Mouse (Mus musculus) liver, embryonic 12.5 days (tissue): ENCODE data around the gene Rccd1. TPM values are rescaled to one million over a fixed set of nuclear protein-coding genes. Genes with fewer than 3 reads are reported as not detected.
A peak's percentile ranks its signal among the peaks of the same experiment; 100 is the strongest.

Experiments
- ATAC-seq: fragments of 200-750 bp; cut with Nextera tagmentation; 2 replicates; pipeline ENCODE4 v1.8.0; 2017; ENCODE audit warnings: moderate number of reproducible peaks, mild to moderate bottlenecking, moderate library complexity
- H3K27ac ChIP-seq: fragments of 300-500 bp; sonication (generic); 2 replicates; pipeline ENCODE4 v1.5.1; 2016; ENCODE audit warnings: mild to moderate bottlenecking
- H3K27me3 ChIP-seq: fragments of 300-500 bp; sonication (generic); replicated peaks from 2 replicates; pipeline ENCODE4 v1.6.1; 2016; ENCODE audit warnings: mild to moderate bottlenecking, moderate library complexity
- H3K36me3 ChIP-seq: fragments of 300-500 bp; sonication (generic); 2 replicates; pipeline ENCODE4 v1.6.1; 2016; ENCODE audit warnings: mild to moderate bottlenecking, moderate library complexity
- H3K4me1 ChIP-seq: fragments of 300-500 bp; sonication (generic); 2 replicates; pipeline ENCODE4 v1.6.1; 2016
- H3K4me2 ChIP-seq: fragments of 300-500 bp; sonication (generic); 2 replicates; pipeline ENCODE4 v1.6.1; 2016; ENCODE audit warnings: mild to moderate bottlenecking, moderate library complexity
- H3K4me3 ChIP-seq: fragments of 300-500 bp; sonication (generic); 2 replicates; pipeline ENCODE4 v1.5.1; 2016; ENCODE audit warnings: mild to moderate bottlenecking, moderate library complexity
- H3K9ac ChIP-seq: fragments of 300-500 bp; sonication (generic); 2 replicates; pipeline ENCODE4 v1.6.1; 2016; ENCODE audit warnings: mild to moderate bottlenecking, moderate library complexity
- H3K9me3 ChIP-seq: fragments of 300-500 bp; sonication (generic); replicated peaks from 2 replicates; pipeline ENCODE4 v1.6.1; 2016; ENCODE audit warnings: mild to moderate bottlenecking, moderate library complexity
- WGBS: fragments of 180-500 bp; shearing (Covaris S2); methylation state at CpG from one replicate; pipeline ENCODE4 v1.1.7; 2016; ENCODE audit not compliant: insufficient replicate concordance; 5-methylcytosine and 5-hydroxymethylcytosine counted together
- polyA plus RNA-seq: library from polyadenylated mRNA; unstranded; fragments of >200 nt; fragmentation: Nextera tagmentation; extraction: Ambion mirVana; gene quantifications from 2 replicates; pipeline ENCODE4 v1.2.1, GENCODE M21; 2016

Gene Rccd1
- polyA plus RNA-seq, 1 experiment from 2014 or later = 5.6 TPM

DNA sequence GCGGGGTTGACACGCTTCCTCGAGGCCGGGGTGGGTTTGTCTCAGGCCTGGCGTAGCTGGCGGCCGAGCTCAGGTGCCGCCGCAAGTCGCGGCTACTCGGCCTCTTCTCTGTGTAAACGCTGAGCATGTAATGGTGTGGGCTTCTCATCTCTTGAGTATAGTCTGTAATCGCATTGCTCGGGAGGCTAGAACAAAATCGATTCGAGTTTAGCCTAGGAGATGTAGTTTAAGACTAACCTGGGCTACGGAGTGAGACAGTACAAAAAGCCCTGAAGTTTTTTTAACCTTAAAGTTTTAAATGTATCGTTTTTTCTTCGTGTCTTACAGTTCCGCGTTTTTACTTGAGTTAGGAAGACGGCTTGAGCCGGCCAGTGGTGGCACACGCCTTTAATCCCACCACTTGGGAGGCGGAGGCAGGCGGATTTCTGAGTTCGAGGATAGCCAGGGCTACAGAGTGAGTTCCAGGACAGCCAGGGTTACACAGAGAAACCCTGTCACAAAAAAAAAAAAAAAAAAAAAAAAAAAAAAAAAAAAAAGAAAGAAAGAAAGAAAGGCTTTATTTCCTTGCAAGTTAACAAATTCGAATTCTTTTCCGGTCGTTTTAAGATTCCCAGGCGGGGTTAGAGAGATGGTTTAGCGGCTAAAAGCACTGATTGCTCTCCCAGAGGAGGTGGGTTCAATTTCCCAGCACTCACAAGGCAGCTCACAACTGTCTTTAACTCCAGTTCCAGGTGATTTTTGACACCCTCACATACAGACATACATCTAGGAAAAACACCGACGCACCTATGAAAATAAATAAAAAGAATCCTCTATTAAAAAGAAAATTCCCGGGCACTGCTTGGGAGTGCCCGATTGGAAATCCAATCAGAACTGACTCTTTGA, 29.2 kb downstream of the Rccd1 start:
- WGBS = 8% methylated on average over 37 of the region's 37 CpGs
- H3K9me3 ChIP-seq = no peaks in the 10 kb centered on the region
- peak overlapping the region; percentile 95 for H3K9ac ChIP-seq
- H3K4me3 ChIP-seq = peak overlapping the region; percentile 89
- H3K27me3 ChIP-seq = no peaks in the 10 kb centered on the region
- peak overlapping the region; percentile 71 for H3K4me2 ChIP-seq
- peak overlapping the region; percentile 89 for H3K27ac ChIP-seq
- H3K36me3 ChIP-seq = peaks cover 56% of the 10 kb centered on the region
- ATAC-seq = peak; percentile 30; the same call in 1 of the 2 replicates
- peaks cover 69% of the 10 kb centered on the region for H3K4me1 ChIP-seq

DNA sequence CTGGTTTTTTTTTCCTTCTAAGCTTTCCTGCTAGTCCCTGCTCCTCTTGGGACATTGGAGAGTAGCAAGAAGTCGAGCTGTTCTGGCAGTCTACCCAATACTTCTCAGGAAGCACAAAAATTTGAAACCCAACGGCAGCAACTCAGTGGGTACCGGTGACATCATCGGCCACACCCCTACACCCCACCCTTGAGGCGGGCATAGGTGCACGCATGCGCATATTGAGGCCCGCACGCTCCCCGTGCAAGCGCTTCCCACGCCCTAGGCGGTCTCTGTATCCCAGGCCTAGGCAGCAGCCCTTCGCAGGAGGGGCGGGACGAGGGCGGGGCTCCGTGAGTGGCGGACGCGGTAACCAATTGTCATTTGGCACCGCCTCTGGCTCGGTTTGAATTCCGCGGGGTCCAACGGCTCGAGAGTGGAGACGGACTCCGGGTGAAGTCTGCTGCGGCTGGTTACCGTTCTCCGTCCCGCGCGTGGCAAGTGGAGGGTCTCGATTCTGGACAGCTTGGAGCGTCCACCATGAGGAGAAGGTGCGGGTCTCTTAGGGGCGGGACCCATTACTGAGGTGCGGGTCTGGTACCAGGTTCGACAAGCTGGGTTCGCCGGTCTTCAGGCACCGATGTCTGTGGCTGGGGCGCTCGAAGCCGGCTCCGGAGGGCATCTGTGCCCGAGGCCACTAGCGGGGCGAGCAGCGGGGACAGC, 30.0 kb downstream of the Rccd1 start, which contains the start of gene Prc1:
Gene Prc1, plus strand, starts transcription at position 389 of the 702 bp plus-strand sequence.
- no peaks in the 10 kb centered on the region for H3K9me3 ChIP-seq
- H3K4me1 ChIP-seq = peaks cover 61% of the 10 kb centered on the region
- WGBS = under 1% methylated on average over 52 of the region's 52 CpGs
- peak within 1 kb of the TSS; percentile 95 for H3K9ac ChIP-seq
- peak within 1 kb of the TSS; percentile 93 for H3K27ac ChIP-seq
- H3K4me3 ChIP-seq = peak within 1 kb of the TSS; percentile 89
- peak within 1 kb of the TSS; percentile 71 for H3K4me2 ChIP-seq
- H3K27me3 ChIP-seq = no peaks in the 10 kb centered on the region
- ATAC-seq = peak; percentile 99
- H3K36me3 ChIP-seq = peaks cover 53% of the 10 kb centered on the region

DNA sequence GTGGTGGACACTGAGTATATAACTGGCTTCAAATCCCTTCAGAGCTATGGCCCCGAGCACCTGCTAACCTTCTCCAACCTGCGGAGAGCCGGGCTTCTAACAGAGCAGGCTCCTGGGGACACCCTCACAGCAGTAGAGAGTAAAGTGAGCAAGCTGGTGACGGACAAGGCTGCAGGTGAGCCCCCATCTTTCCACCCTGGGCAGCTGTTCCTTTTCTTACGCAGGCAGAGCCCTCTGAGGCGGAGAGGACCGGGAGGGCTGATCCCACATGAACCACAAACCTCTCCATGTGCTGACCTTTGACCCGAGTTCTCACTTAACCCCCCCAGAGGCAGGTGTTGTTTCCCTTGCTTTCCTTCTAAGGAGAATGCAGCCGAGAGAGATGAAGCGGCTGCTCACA, 36.5 kb downstream of the Rccd1 start:
- Histone ChIP-seq H3K9me3 (no peaks in the 10 kb centered on the region), H3K36me3 (peaks cover 82% of the 10 kb centered on the region), H3K27ac (no peak overlapping the region), H3K27me3 (no peaks in the 10 kb centered on the region), H3K4me2 (no peak overlapping the region), H3K9ac (no peak overlapping the region), H3K4me3 (no peak overlapping the region), H3K4me1 (peaks cover 26% of the 10 kb centered on the region)
- WGBS = 79% methylated on average over 10 of the region's 10 CpGs
- ATAC-seq = 0 out of 2 replicates have a peak, but pooled peaks have one; percentile 24

DNA sequence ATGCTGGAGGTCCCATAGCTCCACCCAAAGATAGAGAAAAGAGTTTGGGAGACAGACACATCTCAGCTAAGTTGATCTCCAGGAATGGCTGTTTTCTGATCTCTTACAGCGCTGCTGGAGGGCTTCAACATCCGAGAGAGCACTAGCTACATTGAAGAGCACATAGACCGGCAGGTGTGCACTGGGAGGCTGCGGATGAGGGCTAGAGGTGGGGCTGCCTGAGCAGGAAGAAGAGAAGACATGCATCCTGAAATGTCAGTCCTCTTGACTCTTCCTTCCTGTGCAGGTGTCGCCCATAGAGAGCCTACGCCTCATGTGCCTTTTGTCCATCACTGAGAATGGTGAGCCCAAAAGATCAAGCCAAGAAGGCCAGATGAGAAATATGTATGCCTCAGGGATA, 38.5 kb downstream of the Rccd1 start:
- ATAC-seq = no peak
- WGBS = 83% methylated on average over 6 of the region's 6 CpGs
- H3K27ac ChIP-seq = no peak overlapping the region

DNA sequence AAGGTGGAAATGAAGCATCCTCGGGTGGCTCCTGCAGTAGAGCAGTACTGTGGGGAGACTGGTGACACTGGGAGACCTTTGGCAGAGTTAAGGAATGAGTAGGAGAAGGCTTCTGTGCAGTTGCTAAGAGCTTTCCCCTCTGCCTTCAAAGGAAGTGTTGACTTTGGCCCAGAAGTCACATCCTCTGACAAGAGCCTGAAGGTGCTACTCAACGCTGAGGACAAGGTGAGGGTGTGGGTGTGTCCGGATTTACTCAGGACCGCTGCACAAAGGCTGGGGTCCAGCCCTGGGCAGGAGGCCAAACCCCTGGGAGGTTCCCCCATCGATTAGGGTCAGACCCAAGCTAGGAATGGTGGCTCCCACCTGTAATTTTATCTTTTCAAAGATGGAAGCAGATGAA, 39.9 kb downstream of the Rccd1 start:
- no peak overlapping the region for H3K27ac ChIP-seq
- no peak overlapping the region for H3K4me2 ChIP-seq
- H3K4me3 ChIP-seq = no peak overlapping the region
- no peak for ATAC-seq
- 80% methylated on average over 5 of the region's 5 CpGs for whole genome bisulfite sequencing
- peaks cover 83% of the 10 kb centered on the region for H3K36me3 ChIP-seq
- H3K9ac ChIP-seq = no peak overlapping the region
- H3K9me3 ChIP-seq = no peaks in the 10 kb centered on the region
- H3K4me1 ChIP-seq = peaks cover 17% of the 10 kb centered on the region
- H3K27me3 ChIP-seq = no peaks in the 10 kb centered on the region

More for the DNA sequence above, 38.5 kb downstream of the Rccd1 start:
- H3K9ac ChIP-seq = no peak overlapping the region
- H3K9me3 ChIP-seq = no peaks in the 10 kb centered on the region
- H3K36me3 ChIP-seq = peaks cover 85% of the 10 kb centered on the region
- peaks cover 17% of the 10 kb centered on the region for H3K4me1 ChIP-seq
- H3K27me3 ChIP-seq = no peaks in the 10 kb centered on the region
- H3K4me3 ChIP-seq = no peak overlapping the region
- no peak overlapping the region for H3K4me2 ChIP-seq

DNA sequence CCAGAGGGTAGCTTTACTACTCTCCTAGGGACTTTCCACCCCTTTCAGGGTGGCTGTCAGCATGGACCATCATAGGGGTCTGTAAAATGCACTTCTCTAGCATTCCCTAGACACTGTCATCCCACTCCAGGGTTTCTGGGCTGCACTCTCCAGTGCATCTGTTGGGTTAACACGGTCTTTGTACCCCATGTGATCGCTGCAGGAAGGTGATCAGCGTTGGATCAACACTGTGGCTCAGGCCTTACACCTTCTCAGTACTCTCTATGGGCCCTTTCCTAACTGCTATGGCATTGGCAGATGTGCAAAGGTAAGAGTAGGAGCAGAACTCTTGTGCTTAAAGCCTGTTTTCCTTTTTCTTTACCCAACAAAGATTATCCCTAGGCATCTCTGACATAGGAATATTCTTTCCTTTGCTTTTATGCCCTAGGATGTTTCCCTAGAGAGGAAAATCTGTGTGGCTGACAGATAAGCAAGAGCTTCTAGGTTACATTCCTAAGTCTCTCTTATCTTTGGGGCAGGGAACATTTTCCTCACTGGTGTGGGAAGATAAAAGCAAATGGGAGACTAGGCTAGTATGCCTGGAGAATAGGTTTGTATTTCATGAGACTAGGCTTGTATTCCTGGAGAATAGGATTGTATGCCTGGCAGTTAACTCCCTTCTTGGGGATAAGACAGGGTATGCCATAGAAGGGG, 40.9 kb downstream of the Rccd1 start:
- no peak overlapping the region for H3K4me3 ChIP-seq
- H3K4me2 ChIP-seq = no peak overlapping the region
- H3K36me3 ChIP-seq = peaks cover 86% of the 10 kb centered on the region
- no peak overlapping the region for H3K9ac ChIP-seq
- H3K4me1 ChIP-seq = peaks cover 17% of the 10 kb centered on the region
- 52% methylated on average over 3 of the region's 3 CpGs for WGBS
- no peaks in the 10 kb centered on the region for H3K9me3 ChIP-seq
- 0 out of 2 replicates have a peak, but pooled peaks have one; percentile 35 for ATAC-seq
- H3K27ac ChIP-seq = no peak overlapping the region
- H3K27me3 ChIP-seq = no peaks in the 10 kb centered on the region

DNA sequence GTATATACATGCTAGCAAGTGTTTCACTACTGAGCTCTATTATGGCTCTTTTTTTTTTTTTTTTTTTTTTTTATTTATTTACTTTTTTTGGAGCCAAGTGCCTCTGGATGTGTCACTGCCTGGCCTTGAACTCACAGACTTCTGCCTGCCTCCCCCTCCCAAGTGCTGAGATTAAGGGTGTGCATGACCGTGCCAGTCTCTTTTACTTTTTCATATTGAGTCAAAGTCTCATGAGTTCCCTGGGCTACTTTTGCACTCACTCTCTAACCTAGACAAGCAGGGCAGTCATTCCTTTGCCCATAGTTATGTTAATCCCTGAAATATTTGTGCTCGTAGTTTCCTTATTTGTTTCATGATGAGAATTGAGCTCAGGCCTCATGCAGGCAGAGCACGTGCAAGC, 42.6 kb downstream of the Rccd1 start:
- H3K4me2 ChIP-seq = no peak overlapping the region
- H3K36me3 ChIP-seq = peaks cover 85% of the 10 kb centered on the region
- ATAC-seq = no peak
- no peaks in the 10 kb centered on the region for H3K9me3 ChIP-seq
- H3K4me1 ChIP-seq = peaks cover 15% of the 10 kb centered on the region
- WGBS = 80% methylated on average over 3 of the region's 3 CpGs
- H3K27ac ChIP-seq = no peak overlapping the region
- H3K27me3 ChIP-seq = no peaks in the 10 kb centered on the region
- H3K9ac ChIP-seq = no peak overlapping the region
- no peak overlapping the region for H3K4me3 ChIP-seq

DNA sequence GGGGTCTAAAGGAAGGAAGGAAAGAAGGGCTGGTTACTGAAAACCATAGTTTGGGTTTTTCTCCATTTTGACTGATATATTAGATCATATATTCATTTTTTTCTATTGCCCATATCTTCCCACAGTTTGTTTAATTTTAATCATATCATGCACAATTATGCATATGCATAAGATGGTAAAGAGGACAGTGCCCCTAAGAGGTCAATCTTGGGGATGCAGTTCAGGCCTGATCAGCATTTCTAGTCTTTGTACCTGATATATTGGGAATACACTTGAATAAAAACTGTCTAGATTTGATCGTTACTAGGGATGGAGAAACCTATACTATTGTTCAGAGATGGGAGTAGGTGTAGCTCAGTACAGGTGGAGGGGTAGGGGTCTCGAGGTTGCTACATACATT, 43.3 kb downstream of the Rccd1 start:
- 82% methylated on average over 2 of the region's 2 CpGs for WGBS
- Histone ChIP-seq H3K36me3 (peaks cover 85% of the 10 kb centered on the region), H3K9me3 (no peaks in the 10 kb centered on the region), H3K27ac (no peak overlapping the region), H3K27me3 (no peaks in the 10 kb centered on the region), H3K4me2 (no peak overlapping the region), H3K9ac (no peak overlapping the region), H3K4me3 (no peak overlapping the region), H3K4me1 (peaks cover 14% of the 10 kb centered on the region)
- ATAC-seq = no peak

DNA sequence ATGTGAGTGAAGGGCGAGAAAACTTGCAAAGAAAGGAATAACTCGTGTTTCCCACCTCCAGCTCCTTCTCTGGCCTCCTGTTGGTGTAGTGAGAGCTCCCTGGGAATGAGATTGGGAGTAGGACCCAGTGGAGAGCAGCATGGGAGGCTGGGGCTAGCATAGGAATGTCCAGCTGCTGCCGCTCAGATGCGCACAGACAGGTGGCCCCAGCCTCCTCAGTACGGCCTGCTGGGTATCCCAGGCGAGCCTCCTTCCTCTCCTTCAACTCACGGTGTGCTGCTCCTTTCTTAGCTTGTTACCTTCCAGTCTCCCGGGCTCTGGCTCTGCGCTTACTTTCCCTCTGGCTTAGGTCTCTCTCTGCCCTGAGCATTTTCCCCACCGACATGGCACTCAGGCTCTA, 44.2 kb downstream of the Rccd1 start:
- Histone ChIP-seq H3K4me3 (no peak overlapping the region), H3K9ac (no peak overlapping the region), H3K9me3 (no peaks in the 10 kb centered on the region), H3K4me1 (peaks cover 17% of the 10 kb centered on the region), H3K27me3 (no peaks in the 10 kb centered on the region), H3K36me3 (peaks cover 83% of the 10 kb centered on the region), H3K27ac (no peak overlapping the region), H3K4me2 (no peak overlapping the region)
- no peak for ATAC-seq
- WGBS = 78% methylated on average over 10 of the region's 10 CpGs

DNA sequence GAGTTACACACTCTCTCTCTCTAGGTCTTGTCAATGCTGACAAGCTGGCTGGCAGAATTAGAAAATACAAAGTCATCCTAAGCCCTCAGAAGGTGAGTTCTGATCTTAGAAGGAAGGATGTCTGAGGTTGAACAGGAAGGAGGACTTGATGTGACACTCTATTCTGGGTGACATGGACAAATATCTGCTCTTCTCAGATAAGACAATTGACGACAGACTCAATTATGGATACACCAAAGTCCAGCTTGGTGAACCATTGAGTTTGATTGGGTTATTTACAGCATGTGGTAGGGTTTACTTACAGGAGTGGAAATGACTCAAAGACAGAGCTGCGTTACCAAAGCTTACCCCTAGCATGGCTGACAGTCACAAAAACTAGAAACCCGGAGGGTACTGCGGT, 47.9 kb downstream of the Rccd1 start:
- Histone ChIP-seq H3K9ac (no peak overlapping the region), H3K9me3 (no peaks in the 10 kb centered on the region), H3K27ac (peak overlapping the region; percentile 12; the same call in 1 of the 2 replicates), H3K36me3 (peaks cover 83% of the 10 kb centered on the region), H3K4me3 (no peak overlapping the region), H3K4me1 (peaks cover 13% of the 10 kb centered on the region), H3K27me3 (no peaks in the 10 kb centered on the region), H3K4me2 (no peak overlapping the region)
- WGBS = 59% methylated on average over 4 of the region's 4 CpGs
- 0 out of 2 replicates have a peak, but pooled peaks have one; percentile 32 for ATAC-seq

DNA sequence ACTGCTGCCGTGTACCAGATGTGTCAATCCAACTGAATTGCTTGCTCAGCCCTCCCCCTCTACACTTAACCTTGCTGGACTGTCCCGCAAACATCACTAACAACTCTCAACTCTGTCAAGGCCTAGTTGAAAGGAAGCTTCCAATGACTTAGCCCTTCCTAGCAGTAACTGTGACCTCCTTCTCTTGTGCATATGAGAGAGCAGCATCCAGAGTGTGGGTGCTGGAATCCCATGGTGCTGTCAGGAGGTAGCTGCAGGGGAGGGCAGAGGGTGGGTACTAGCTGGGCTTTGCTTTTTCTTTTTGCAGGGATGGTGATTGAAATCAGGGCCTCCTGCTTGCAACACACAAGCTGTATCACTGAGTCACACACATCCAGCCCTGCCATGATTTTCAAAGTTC, 50.8 kb downstream of the Rccd1 start:
- H3K27ac ChIP-seq = no peak overlapping the region
- no peak overlapping the region for H3K9ac ChIP-seq
- no peaks in the 10 kb centered on the region for H3K9me3 ChIP-seq
- no peak overlapping the region for H3K4me3 ChIP-seq
- no peak for ATAC-seq
- peaks cover 63% of the 10 kb centered on the region for H3K36me3 ChIP-seq
- WGBS = 65% methylated on average over 2 of the region's 2 CpGs
- H3K4me2 ChIP-seq = no peak overlapping the region
- no peaks in the 10 kb centered on the region for H3K27me3 ChIP-seq
- H3K4me1 ChIP-seq = peaks cover 37% of the 10 kb centered on the region
